Mouse (Mus musculus) heart, adult 11 months (tissue): Measurements from ENCODE around the gene Zbtb12.
"Not testable (repeated sequence)": the region's sequence is repeated elsewhere in the genome, so short reads cannot be mapped to it uniquely, and the experiment has no call there.

Experiments
- DNase-seq: peaks from one replicate; pipeline ENCODE4 v3.0.0; 2022

Gene Zbtb12

GRCm38 (mm10) chr17:34881166-34881565 is 1.9 kb downstream of the Zbtb12 start:
- DNase-seq: no peak

- no peak for DNase-seq
These were observed 2.5 kb downstream of the Zbtb12 start, which contains the start of gene Gm20547 for GRCm38 (mm10) chr17:34881683-34882310. Gene Gm20547 (minus strand): TSS chr17:34882042.

- no peak for DNase-seq
These were observed 4.0 kb downstream of the Zbtb12 start for GRCm38 (mm10) chr17:34883332-34883731.

- DNase-seq: no peak
These were observed 5.4 kb downstream of the Zbtb12 start for GRCm38 (mm10) chr17:34884704-34885103.

- DNase-seq: no peak
These were observed 6.3 kb downstream of the Zbtb12 start for GRCm38 (mm10) chr17:34885615-34886014.

- DNase-seq: no peak
These were observed 8.7 kb downstream of the Zbtb12 start for GRCm38 (mm10) chr17:34887942-34888341.

- DNase-seq: no peak
These were observed 10.9 kb downstream of the Zbtb12 start for GRCm38 (mm10) chr17:34890074-34890743.

GRCm38 (mm10) chr17:34891377-34891776 is 12.1 kb downstream of the Zbtb12 start:
- no peak for DNase-seq

- no peak for DNase-seq
These were observed 14.0 kb downstream of the Zbtb12 start for GRCm38 (mm10) chr17:34893072-34893824.

- DNase-seq: peak; percentile 100
These were observed 14.9 kb downstream of the Zbtb12 start for GRCm38 (mm10) chr17:34894074-34894597.

GRCm38 (mm10) chr17:34894801-34895530 is 15.7 kb downstream of the Zbtb12 start:
- DNase-seq: peak; percentile 98

- DNase-seq: peak; percentile 95
These were observed 16.4 kb downstream of the Zbtb12 start for GRCm38 (mm10) chr17:34895724-34896123.

GRCm38 (mm10) chr17:34896366-34896765 is 17.1 kb downstream of the Zbtb12 start:
- peak; percentile 93 for DNase-seq

- peak; percentile 94 for DNase-seq
These were observed 18.3 kb downstream of the Zbtb12 start for GRCm38 (mm10) chr17:34897373-34898159.

- peak; percentile 99 for DNase-seq
These were observed 18.9 kb downstream of the Zbtb12 start, which contains the start of the genes C2 and Ehmt2 for GRCm38 (mm10) chr17:34898160-34898586. Gene C2 (minus strand): TSS chr17:34898265. Gene Ehmt2 (plus strand): TSS chr17:34898469.

GRCm38 (mm10) chr17:34898706-34899052 is 19.4 kb downstream of the Zbtb12 start:
- no peak for DNase-seq

GRCm38 (mm10) chr17:34899053-34899889 is 20.0 kb downstream of the Zbtb12 start:
- peak; percentile 97 for DNase-seq

GRCm38 (mm10) chr17:34899890-34900243 is 20.6 kb downstream of the Zbtb12 start:
- DNase-seq: peak; percentile 97

- DNase-seq: not testable (repeated sequence)
These were observed 21.5 kb downstream of the Zbtb12 start for GRCm38 (mm10) chr17:34900826-34901225.

- not testable (repeated sequence) for DNase-seq
These were observed 22.7 kb downstream of the Zbtb12 start for GRCm38 (mm10) chr17:34901948-34902347.

GRCm38 (mm10) chr17:34902895-34903294 is 23.6 kb downstream of the Zbtb12 start:
- DNase-seq: no peak
